Mouse (Mus musculus): ENCODE data around the gene Gfra1. TPM values are rescaled to one million over a fixed set of nuclear protein-coding genes. Genes with fewer than 3 reads are reported as not detected.

Gene Gfra1
- polyA plus RNA-seq, 1 experiment from 2014 or later: 3.2 TPM

- H3K4me2 ChIP-seq (ENCODE audit: low read length): no peak overlapping the region
- no peaks in the 10 kb centered on the region for H3K36me3 ChIP-seq (ENCODE audit: control insufficient read depth, insufficient read depth, low read length)
- no peak overlapping the region for H3K27ac ChIP-seq (replicated peaks in 1 of 2; ENCODE audit: control insufficient read depth in 1 of 2, insufficient read depth in 1 of 2, low read depth in 2 of 2, low read length in 2 of 2)
- peaks cover 12% of the 10 kb centered on the region for H3K9me3 ChIP-seq (ENCODE audit: control insufficient read depth, low read length)
- WGBS: 73% methylated on average over 5 of the region's 5 CpGs
- no peak overlapping the region for H3K9ac ChIP-seq (ENCODE audit: low read length)
- H3K4me1 ChIP-seq (ENCODE audit: control insufficient read depth in 2 of 2, insufficient read depth in 2 of 2, low read length in 2 of 2): no peaks in the 10 kb centered on the region
- no peak overlapping the region for H3K4me3 ChIP-seq (ENCODE audit: control insufficient read depth in 1 of 2, insufficient read depth in 1 of 2, low read depth in 1 of 2, low read length in 2 of 2)
- no peaks in the 10 kb centered on the region for H3K27me3 ChIP-seq (ENCODE audit: control insufficient read depth, insufficient read depth, low read length)
- no peak for ATAC-seq (ENCODE audit: insufficient number of reproducible peaks, insufficient read depth, low FRiP score, low read depth)
These were observed 139.2 kb downstream of the Gfra1 start for GRCm38 (mm10) chr19:58316474-58316873.

- 86% methylated on average over 5 of the region's 5 CpGs for WGBS
- no peaks in the 10 kb centered on the region for H3K27me3 ChIP-seq (ENCODE audit: control insufficient read depth, insufficient read depth, low read length)
- H3K27ac ChIP-seq (replicated peaks in 1 of 2; ENCODE audit: control insufficient read depth in 1 of 2, insufficient read depth in 1 of 2, low read depth in 2 of 2, low read length in 2 of 2): no peak overlapping the region
- peaks cover 12% of the 10 kb centered on the region for H3K9me3 ChIP-seq (ENCODE audit: control insufficient read depth, low read length)
- no peaks in the 10 kb centered on the region for H3K4me1 ChIP-seq (ENCODE audit: control insufficient read depth in 2 of 2, insufficient read depth in 2 of 2, low read length in 2 of 2)
- no peaks in the 10 kb centered on the region for H3K36me3 ChIP-seq (ENCODE audit: control insufficient read depth, insufficient read depth, low read length)
- H3K4me2 ChIP-seq (ENCODE audit: low read length): no peak overlapping the region
- ATAC-seq (ENCODE audit: insufficient number of reproducible peaks, insufficient read depth, low FRiP score, low read depth): no peak
- no peak overlapping the region for H3K4me3 ChIP-seq (ENCODE audit: control insufficient read depth in 1 of 2, insufficient read depth in 1 of 2, low read depth in 1 of 2, low read length in 2 of 2)
- H3K9ac ChIP-seq (ENCODE audit: low read length): no peak overlapping the region
These were observed 140.0 kb downstream of the Gfra1 start for GRCm38 (mm10) chr19:58315681-58316080.

- Histone ChIP-seq H3K4me3 (ENCODE audit: control insufficient read depth in 1 of 2, insufficient read depth in 1 of 2, low read depth in 1 of 2, low read length in 2 of 2) (no peak overlapping the region), H3K9ac (ENCODE audit: low read length) (no peak overlapping the region), H3K4me1 (ENCODE audit: control insufficient read depth in 2 of 2, insufficient read depth in 2 of 2, low read length in 2 of 2) (no peaks in the 10 kb centered on the region), H3K27ac (replicated peaks in 1 of 2; ENCODE audit: control insufficient read depth in 1 of 2, insufficient read depth in 1 of 2, low read depth in 2 of 2, low read length in 2 of 2) (no peak overlapping the region), H3K27me3 (ENCODE audit: control insufficient read depth, insufficient read depth, low read length) (no peaks in the 10 kb centered on the region), H3K36me3 (ENCODE audit: control insufficient read depth, insufficient read depth, low read length) (no peaks in the 10 kb centered on the region), H3K4me2 (ENCODE audit: low read length) (no peak overlapping the region), H3K9me3 (ENCODE audit: control insufficient read depth, low read length) (peaks cover 12% of the 10 kb centered on the region)
- 87% methylated on average over 5 of the region's 5 CpGs for WGBS
- ATAC-seq (ENCODE audit: insufficient number of reproducible peaks, insufficient read depth, low FRiP score, low read depth): no peak
These were observed 141.1 kb downstream of the Gfra1 start for GRCm38 (mm10) chr19:58314631-58315030.

DNA sequence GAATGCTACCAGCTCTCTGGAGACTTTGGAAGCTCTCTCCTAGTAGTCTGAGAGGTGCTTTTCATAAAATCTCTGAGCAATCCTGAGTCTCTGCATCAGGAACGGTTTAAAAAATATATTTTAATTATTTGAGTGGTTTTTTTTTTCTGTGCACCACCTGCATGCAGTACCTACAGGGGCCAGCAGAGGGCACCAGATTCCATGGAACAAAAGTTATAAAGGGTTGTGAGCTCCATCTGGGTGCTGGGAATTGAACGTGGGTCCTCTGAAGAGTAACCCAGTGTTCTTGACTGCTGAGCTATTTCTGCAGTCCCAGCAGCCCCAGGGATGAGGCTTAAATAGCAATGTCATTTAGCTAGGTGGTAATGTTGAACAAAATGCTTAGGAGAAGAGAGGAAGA lies 141.9 kb downstream of the Gfra1 start:
- Histone ChIP-seq H3K9me3 (ENCODE audit: control insufficient read depth, low read length) (peaks cover 12% of the 10 kb centered on the region), H3K4me3 (ENCODE audit: control insufficient read depth in 1 of 2, insufficient read depth in 1 of 2, low read depth in 1 of 2, low read length in 2 of 2) (no peak overlapping the region), H3K36me3 (ENCODE audit: control insufficient read depth, insufficient read depth, low read length) (no peaks in the 10 kb centered on the region), H3K4me1 (ENCODE audit: control insufficient read depth in 2 of 2, insufficient read depth in 2 of 2, low read length in 2 of 2) (no peaks in the 10 kb centered on the region), H3K27me3 (ENCODE audit: control insufficient read depth, insufficient read depth, low read length) (no peaks in the 10 kb centered on the region), H3K4me2 (ENCODE audit: low read length) (no peak overlapping the region), H3K9ac (ENCODE audit: low read length) (no peak overlapping the region), H3K27ac (replicated peaks in 1 of 2; ENCODE audit: control insufficient read depth in 1 of 2, insufficient read depth in 1 of 2, low read depth in 2 of 2, low read length in 2 of 2) (no peak overlapping the region)
- 79% methylated on average over 2 of the region's 2 CpGs for WGBS
- ATAC-seq (ENCODE audit: insufficient number of reproducible peaks, insufficient read depth, low FRiP score, low read depth): no peak

GRCm38 (mm10) chr19:58312492-58312891 lies 143.2 kb downstream of the Gfra1 start:
- Histone ChIP-seq H3K9me3 (ENCODE audit: control insufficient read depth, low read length) (peaks cover 12% of the 10 kb centered on the region), H3K4me3 (ENCODE audit: control insufficient read depth in 1 of 2, insufficient read depth in 1 of 2, low read depth in 1 of 2, low read length in 2 of 2) (no peak overlapping the region), H3K27ac (replicated peaks in 1 of 2; ENCODE audit: control insufficient read depth in 1 of 2, insufficient read depth in 1 of 2, low read depth in 2 of 2, low read length in 2 of 2) (no peak overlapping the region), H3K4me2 (ENCODE audit: low read length) (no peak overlapping the region), H3K4me1 (ENCODE audit: control insufficient read depth in 2 of 2, insufficient read depth in 2 of 2, low read length in 2 of 2) (no peaks in the 10 kb centered on the region), H3K27me3 (ENCODE audit: control insufficient read depth, insufficient read depth, low read length) (no peaks in the 10 kb centered on the region), H3K36me3 (ENCODE audit: control insufficient read depth, insufficient read depth, low read length) (no peaks in the 10 kb centered on the region), H3K9ac (ENCODE audit: low read length) (no peak overlapping the region)
- no peak for ATAC-seq (ENCODE audit: insufficient number of reproducible peaks, insufficient read depth, low FRiP score, low read depth)
- 72% methylated on average over 2 of the region's 2 CpGs for WGBS

DNA sequence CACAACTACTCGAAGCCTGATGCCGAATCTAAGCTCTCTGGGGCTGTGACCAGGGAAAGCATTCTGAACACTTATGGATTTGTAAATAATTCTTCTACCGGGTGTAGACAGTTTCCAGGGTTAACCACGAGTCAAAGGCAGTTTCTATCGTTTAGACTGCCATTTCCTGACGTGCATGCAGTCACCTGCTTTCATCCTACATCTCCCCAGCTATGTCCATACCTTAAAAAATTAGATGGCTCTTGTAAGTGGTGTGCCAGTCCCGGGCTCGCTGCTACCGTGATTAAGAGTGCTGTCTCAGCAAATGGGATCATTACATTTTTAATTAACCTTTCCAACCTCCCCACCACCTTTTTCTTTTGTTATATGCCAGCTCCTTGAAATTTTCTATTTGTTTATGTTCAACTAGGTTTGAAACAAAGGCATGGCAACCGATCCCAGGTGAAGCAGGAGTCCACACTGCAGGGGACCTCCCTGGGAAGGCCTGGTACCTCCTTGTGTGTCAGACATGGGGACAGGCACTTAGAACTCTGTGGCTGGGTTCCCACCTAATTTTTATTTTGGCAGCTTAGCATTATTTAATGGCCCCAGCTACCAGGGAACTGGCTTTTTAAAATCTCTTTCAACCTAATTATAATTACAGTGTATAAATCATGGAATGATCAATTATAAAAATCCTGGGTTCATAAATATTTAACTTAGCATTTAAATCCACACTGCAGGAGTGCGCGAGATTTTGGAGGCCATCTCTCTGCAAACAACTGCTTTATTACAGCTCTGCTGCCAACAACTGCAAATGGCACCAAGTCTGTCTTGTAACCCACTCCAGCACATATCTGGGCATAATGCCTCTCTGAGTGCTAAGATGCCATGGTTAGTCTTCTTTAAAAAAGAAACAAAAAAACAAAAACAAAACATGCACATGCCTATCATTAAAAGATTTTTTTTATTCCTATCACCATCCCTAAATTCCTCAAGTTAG lies 145.1 kb downstream of the Gfra1 start:
- Histone ChIP-seq H3K27me3 (ENCODE audit: control insufficient read depth, insufficient read depth, low read length) (no peaks in the 10 kb centered on the region), H3K27ac (replicated peaks in 1 of 2; ENCODE audit: control insufficient read depth in 1 of 2, insufficient read depth in 1 of 2, low read depth in 2 of 2, low read length in 2 of 2) (no peak overlapping the region), H3K9ac (ENCODE audit: low read length) (no peak overlapping the region), H3K4me2 (ENCODE audit: low read length) (no peak overlapping the region), H3K4me3 (ENCODE audit: control insufficient read depth in 1 of 2, insufficient read depth in 1 of 2, low read depth in 1 of 2, low read length in 2 of 2) (no peak overlapping the region), H3K36me3 (ENCODE audit: control insufficient read depth, insufficient read depth, low read length) (no peaks in the 10 kb centered on the region), H3K4me1 (ENCODE audit: control insufficient read depth in 2 of 2, insufficient read depth in 2 of 2, low read length in 2 of 2) (no peaks in the 10 kb centered on the region), H3K9me3 (ENCODE audit: control insufficient read depth, low read length) (peaks cover 18% of the 10 kb centered on the region)
- WGBS: 75% methylated on average over 12 of the region's 12 CpGs
- ATAC-seq (ENCODE audit: insufficient number of reproducible peaks, insufficient read depth, low FRiP score, low read depth): no peak

GRCm38 (mm10) chr19:58309620-58310275 lies 146.0 kb downstream of the Gfra1 start:
- Histone ChIP-seq H3K36me3 (ENCODE audit: control insufficient read depth, insufficient read depth, low read length) (no peaks in the 10 kb centered on the region), H3K4me3 (ENCODE audit: control insufficient read depth in 1 of 2, insufficient read depth in 1 of 2, low read depth in 1 of 2, low read length in 2 of 2) (no peak overlapping the region), H3K9me3 (ENCODE audit: control insufficient read depth, low read length) (peaks cover 18% of the 10 kb centered on the region), H3K4me2 (ENCODE audit: low read length) (no peak overlapping the region), H3K27me3 (ENCODE audit: control insufficient read depth, insufficient read depth, low read length) (no peaks in the 10 kb centered on the region), H3K4me1 (ENCODE audit: control insufficient read depth in 2 of 2, insufficient read depth in 2 of 2, low read length in 2 of 2) (no peaks in the 10 kb centered on the region), H3K9ac (ENCODE audit: low read length) (no peak overlapping the region), H3K27ac (replicated peaks in 1 of 2; ENCODE audit: control insufficient read depth in 1 of 2, insufficient read depth in 1 of 2, low read depth in 2 of 2, low read length in 2 of 2) (no peak overlapping the region)
- WGBS: 85% methylated on average over 14 of the region's 14 CpGs
- no peak for ATAC-seq (ENCODE audit: insufficient number of reproducible peaks, insufficient read depth, low FRiP score, low read depth)
